Mouse (Mus musculus) brain, embryonic 14.5 days (tissue): Measurements from ENCODE around the gene Dedd. TPM values are rescaled to one million over a fixed set of nuclear protein-coding genes. Genes with fewer than 3 reads are reported as not detected.

Experiments
- DNase-seq: peaks from one replicate; pipeline ENCODE4 v3.0.0-alpha.2; 2011; ENCODE audit warnings: low read depth
- CTCF ChIP-seq: fragments of 200-500 bp; IDR thresholded peaks from 2 replicates; pipeline ENCODE4 v1.5.1; 2012; ENCODE audit warnings: inconsistent platforms, mild to moderate bottlenecking, moderate library complexity, borderline replicate concordance; ENCODE audit not compliant: insufficient read depth, insufficient read length; ENCODE audit errors: extremely low read depth
- POLR2A ChIP-seq: fragments of 200-500 bp; IDR thresholded peaks from 2 replicates; pipeline ENCODE4 v1.6.1; 2012; ENCODE audit warnings: mild to moderate bottlenecking, inconsistent platforms, borderline replicate concordance; ENCODE audit not compliant: poor library complexity, insufficient read depth, insufficient read length, severe bottlenecking; ENCODE audit errors: extremely low read depth
- polyA plus RNA-seq: library from polyadenylated mRNA; depleted of rRNA; stranded (reverse); fragments of >200 nt; gene quantifications from 2 replicates; pipeline ENCODE4 v1.2.3, GENCODE M21; 2012; rRNA removed

The Dedd gene
- polyA plus RNA-seq, 1 experiment = 63.5 TPM

DNA sequence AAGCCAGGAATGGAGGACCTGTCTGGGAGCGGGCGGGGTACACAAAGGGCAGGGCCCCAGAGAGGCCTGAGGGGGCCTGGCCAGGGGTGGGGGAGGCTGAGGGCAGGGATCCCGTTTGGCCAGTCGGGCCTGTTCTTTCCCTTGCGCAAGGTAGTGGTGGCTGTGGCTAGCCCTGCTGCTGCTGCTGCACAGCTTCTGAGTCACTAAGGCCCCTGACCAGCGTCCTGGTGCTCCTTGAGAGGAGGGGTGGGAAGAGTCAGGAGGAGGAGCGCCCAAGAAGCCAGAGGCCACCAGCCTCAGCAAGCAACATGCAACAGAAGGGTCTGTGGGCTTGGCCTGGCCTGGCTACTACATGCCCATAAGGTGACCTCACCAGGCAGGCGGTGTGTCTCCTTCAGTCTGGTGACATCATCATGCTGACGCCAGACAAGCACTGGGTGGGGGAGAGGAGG lies 46.7 kb downstream of the Dedd start:
- DNase-seq = no peak
- TF ChIP-seq POLR2A (no peak), CTCF (no peak)

DNA sequence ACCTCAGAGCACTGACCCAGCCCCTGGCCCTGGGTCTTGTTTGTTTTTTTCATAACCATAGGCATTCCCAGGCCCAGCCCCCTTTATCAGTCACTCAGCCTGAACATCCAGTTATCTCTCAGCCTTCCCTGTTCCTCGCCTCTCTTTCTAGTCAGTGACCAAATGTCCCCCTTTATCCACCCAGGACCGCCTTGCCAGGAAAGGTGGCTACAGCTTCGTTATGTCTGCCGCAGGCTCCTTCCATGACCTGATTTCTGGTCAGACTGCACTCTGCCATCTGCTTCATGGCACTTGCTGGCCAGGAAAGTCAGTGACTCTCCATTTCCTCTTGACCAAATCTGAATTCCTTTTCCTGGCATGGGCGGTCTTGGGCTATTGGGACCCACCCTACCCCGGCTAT lies 49.4 kb downstream of the Dedd start:
- no peak for TF ChIP-seq CTCF
- TF ChIP-seq POLR2A = no peak
- DNase-seq = no peak

DNA sequence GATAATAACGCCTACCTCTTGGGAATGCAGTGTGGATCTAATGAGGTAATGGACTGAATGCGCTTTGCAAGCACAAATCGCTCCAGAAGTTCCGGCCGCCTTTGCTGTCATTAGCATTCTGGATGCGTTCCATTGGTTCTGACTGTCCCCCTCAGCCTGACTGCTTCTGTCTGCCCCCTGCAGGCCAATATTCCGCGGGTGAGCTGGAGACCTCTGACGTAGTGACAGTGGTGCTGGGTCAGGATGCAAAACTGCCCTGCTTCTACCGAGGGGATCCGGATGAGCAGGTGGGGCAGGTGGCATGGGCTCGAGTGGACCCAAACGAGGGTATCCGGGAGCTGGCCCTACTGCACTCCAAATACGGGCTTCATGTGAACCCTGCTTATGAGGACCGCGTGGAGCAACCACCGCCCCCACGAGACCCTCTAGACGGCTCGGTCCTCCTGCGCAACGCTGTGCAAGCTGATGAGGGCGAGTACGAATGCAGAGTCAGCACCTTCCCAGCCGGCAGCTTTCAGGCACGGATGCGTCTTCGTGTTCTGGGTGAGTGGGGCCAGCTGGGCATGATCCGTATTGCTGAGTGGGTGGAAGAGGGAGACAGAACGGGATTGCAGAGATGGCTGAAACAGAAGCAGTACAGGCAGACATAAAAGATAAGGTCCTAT lies 51.1 kb downstream of the Dedd start:
- TF ChIP-seq POLR2A = no peak
- TF ChIP-seq CTCF = peak; percentile 78

DNA sequence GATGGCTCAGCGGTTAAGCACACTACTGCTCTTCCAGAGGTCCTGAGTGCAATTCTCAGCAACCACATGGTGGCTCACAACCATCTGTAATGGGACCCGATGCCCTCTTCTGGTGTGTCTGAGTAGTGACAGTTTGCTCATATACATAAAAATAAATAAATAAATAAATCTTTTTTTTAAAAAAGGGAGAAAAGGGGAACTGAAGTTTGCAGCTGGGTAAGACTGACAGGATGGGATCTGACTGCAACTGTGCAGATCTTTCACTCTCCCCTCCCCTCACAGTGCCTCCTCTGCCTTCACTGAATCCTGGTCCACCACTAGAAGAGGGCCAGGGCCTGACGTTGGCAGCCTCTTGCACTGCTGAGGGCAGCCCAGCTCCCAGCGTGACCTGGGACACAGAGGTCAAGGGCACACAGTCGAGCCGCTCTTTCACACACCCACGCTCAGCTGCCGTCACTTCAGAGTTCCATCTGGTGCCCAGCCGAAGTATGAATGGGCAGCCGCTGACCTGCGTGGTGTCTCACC lies 53.2 kb downstream of the Dedd start:
- TF ChIP-seq POLR2A (no peak), CTCF (no peak)
- no peak for DNase-seq

More for the DNA sequence above, 51.1 kb downstream of the Dedd start:
- DNase-seq = peak; percentile 91

DNA sequence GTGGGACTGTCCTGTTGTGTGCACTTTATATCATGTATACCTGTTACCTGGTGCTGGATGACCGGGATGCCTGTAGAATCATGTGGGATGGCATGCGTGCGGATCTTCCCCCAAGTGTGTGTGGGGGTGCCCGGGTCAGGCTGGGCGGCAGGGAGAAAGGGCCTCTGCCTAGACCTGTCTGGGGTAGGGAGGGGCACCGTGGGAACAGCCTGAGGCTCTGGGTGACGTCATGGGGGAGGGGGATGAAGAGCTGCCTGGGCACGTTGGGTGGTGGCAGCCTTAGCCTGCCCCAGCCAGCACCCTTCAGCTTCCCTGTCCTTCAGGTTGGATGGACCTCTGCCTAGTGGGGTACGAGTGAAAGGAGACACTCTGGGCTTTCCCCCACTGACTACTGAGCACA lies 55.4 kb downstream of the Dedd start:
- TF ChIP-seq POLR2A = no peak
- no peak for TF ChIP-seq CTCF
- DNase-seq = no peak

DNA sequence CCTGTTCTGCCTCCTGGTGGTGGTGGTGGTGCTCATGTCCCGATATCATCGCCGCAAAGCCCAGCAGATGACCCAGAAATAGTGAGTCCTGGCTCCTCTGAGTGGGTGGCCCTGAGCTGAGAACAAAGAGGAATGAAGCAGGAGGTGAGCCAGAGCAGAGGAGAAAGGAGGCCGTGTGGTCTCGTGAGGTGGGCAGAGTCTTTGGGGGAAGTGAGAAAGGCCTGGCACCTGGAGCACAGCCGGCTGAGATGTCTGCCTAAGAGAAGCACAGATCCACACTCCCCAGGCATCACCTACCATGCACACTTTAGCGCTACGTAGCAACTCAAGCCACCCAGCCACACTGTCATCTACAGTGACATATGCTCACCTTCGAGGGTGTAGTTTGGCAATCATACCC lies 56.2 kb downstream of the Dedd start:
- DNase-seq = no peak
- TF ChIP-seq POLR2A = no peak

DNA sequence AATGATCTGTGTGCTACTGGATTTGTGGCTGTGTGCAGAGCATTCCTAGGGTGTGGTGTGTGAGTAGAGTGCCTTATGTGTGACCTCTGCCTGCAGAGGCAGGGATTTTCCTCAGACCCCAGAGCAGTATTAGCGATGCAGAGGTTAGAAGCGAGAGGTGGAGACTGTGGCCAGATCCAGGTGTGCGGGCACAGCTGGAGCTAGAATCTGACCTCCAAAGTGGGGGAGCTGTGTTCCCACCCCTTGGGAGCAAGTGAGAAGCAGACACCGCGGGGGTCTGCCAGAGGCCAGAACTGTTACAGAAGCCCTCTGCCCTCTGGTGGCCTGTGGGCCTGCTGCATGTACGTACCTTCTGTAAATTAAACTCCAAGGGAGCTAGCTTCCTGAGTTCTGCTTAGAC lies 58.2 kb downstream of the Dedd start:
- DNase-seq = peak; percentile 49
- TF ChIP-seq POLR2A (no peak), CTCF (peak; percentile 59; the same call in 1 of the 2 replicates)

DNA sequence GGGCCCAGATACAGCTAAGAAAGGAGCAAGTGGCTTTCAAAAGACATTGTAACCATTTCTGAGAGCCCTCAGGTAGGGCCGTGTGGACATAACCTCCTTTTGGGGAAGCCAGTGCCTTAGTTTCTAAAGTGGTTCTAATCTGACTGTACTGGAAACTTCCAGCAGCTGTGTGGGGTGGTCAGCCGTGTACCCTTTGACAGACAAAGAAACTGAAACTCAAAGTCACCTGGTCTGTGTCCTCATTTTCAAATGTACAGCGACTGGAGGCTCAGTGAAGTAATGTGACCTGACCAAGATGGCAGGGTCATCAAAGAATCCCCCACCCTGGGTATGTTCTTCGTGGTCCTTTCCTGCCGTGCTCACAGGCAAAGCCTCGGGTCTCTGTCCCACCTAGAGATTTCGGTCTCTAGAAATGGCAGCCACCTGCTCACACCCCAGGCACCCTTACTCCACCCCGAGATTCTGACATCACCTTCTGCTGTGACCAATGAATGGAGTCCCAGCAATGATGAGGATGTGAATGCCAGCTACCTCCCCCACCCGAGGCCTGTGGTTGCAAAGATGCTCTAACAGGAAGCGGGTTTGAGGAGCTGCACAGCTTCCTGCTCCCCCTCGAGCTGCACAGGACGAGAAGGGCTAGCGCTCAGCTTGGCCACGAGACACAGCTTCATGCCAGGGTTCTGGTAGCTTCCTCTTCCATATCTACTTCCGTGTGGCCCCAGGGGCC lies 59.6 kb downstream of the Dedd start, which contains the start of gene Arhgap30:
Gene Arhgap30, plus strand, starts transcription at position 579 of the 727 bp plus-strand sequence.
- no peak for TF ChIP-seq CTCF
- no peak for TF ChIP-seq POLR2A
- DNase-seq = no peak

DNA sequence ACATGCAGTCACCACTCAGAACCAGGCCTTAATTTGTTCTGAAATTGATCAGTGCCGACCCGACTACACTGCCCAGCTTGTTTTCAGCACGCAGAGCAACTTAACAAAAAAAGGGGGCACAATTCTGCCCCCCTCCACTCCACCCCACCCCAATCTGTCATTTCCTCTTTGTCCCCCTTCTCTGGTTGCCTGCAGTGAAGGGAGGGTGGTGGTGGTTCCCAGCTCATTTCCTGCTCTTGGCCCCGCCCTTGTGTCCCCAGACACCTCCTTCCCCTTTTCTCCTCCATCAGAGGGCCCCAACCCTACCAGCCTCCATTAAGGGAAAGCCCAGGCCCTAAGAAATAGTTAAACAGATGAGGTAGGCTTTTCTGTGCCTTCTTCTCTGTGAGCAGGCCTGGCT lies 61.2 kb downstream of the Dedd start:
- no peak for DNase-seq
- TF ChIP-seq POLR2A = no peak
- TF ChIP-seq CTCF = no peak

Other genes with a start within 250 kb of the Dedd start
- 9.8 and 16.7 TPM in 2 replicates for gene Cfap126, start 215.2 kb upstream of the Dedd start, polyA plus RNA-seq
- gene Sdhc, start 178.5 kb upstream of the Dedd start, polyA plus RNA-seq = 272 and 337 TPM in 2 replicates
- gene Mpz, start 178.4 kb upstream of the Dedd start, polyA plus RNA-seq = 1.1 and 5.1 TPM in 2 replicates
- 10.0 and 22.6 TPM in 2 replicates for gene Pcp4l1, start 132.9 kb upstream of the Dedd start, polyA plus RNA-seq
- gene Nr1i3, start 115.2 kb upstream of the Dedd start, polyA plus RNA-seq = 0.03 and 0.09 TPM in 2 replicates
- 35.8 and 38.1 TPM in 2 replicates for gene Tomm40l, start 106.6 kb upstream of the Dedd start, polyA plus RNA-seq
- gene Apoa2, start 104.1 kb upstream of the Dedd start, polyA plus RNA-seq = 2.7 and 3.7 TPM in 2 replicates
- 16.5 and 18.2 TPM in 2 replicates for gene Fcer1g, start 94.8 kb upstream of the Dedd start, polyA plus RNA-seq
- 4.1 and 4.6 TPM in 2 replicates for gene Adamts4, start 78.7 kb upstream of the Dedd start, polyA plus RNA-seq
- gene Ndufs2, start 77.8 kb upstream of the Dedd start, polyA plus RNA-seq = 130 and 153 TPM in 2 replicates
- gene B4galt3, start 58.8 kb upstream of the Dedd start, polyA plus RNA-seq = 101 and 122 TPM in 2 replicates
- gene Ppox, start 48.0 kb upstream of the Dedd start, polyA plus RNA-seq = 70.7 and 111 TPM in 2 replicates
- 110 and 136 TPM in 2 replicates for gene Usp21, start 41.2 kb upstream of the Dedd start, polyA plus RNA-seq
- 52.7 and 63.1 TPM in 2 replicates for gene Ufc1, start 34.1 kb upstream of the Dedd start, polyA plus RNA-seq
- 57.0 and 73.1 TPM in 2 replicates for gene Nit1, start 16.5 kb downstream of the Dedd start, polyA plus RNA-seq
- 45.5 and 90.3 TPM in 2 replicates for gene Pfdn2, start 16.5 kb downstream of the Dedd start, polyA plus RNA-seq
- gene Klhdc9, start 31.7 kb downstream of the Dedd start, polyA plus RNA-seq = 3.1 and 3.7 TPM in 2 replicates
- 1.9 and 2.8 TPM in 2 replicates for gene Nectin4, start 41.0 kb downstream of the Dedd start, polyA plus RNA-seq
- gene Arhgap30, start 59.8 kb downstream of the Dedd start, polyA plus RNA-seq = 0.47 and 0.52 TPM in 2 replicates
- gene Usf1, start 82.2 kb downstream of the Dedd start, polyA plus RNA-seq = 242 and 259 TPM in 2 replicates
- 4.6 and 7.2 TPM in 2 replicates for gene Tstd1, start 89.7 kb downstream of the Dedd start, polyA plus RNA-seq
- gene F11r, start 108.4 kb downstream of the Dedd start, polyA plus RNA-seq = 3.9 and 7.3 TPM in 2 replicates
- gene Alyref2, start 174.3 kb downstream of the Dedd start, polyA plus RNA-seq = 15.8 and 17.8 TPM in 2 replicates
- 0.08 TPM in 1 of 2 replicates, not detected in the other for gene Itln1, start 206.1 kb downstream of the Dedd start, polyA plus RNA-seq
- not detected in 2 replicates for gene Cd244a, start 230.0 kb downstream of the Dedd start, polyA plus RNA-seq